Mouse (Mus musculus): ENCODE measurements at regions not wholly inside any gene's neighbourhood (a gene's known extent, or its start where the extent isn't known, plus 50 kb on each side); places are given as distances from the start of the nearest gene placed in this dataset.
"Not testable (repeated sequence)": the region's sequence is repeated elsewhere in the genome, so short reads cannot be mapped to it uniquely, and the experiment has no call there.

DNA sequence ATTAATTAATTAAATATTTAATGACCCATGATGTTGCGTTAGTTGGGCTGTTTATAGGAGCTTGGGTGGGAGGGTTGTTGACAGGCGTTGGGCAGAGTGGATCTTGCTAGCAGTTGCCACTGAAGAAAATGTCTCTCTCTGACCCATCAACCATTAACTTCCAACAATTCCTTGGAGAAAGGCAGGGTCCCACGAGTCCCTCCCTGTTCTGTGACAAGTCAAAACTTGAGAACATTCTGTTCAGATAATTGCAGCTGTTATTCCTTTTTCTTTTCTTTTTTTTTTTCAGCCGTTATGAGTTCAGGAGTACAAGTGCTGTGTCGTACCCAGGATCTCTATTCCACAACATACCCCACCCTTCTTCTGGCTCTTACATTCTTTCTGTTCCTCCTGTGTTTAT is 59.8 kb upstream of the Tnfrsf21 start:
- no peak overlapping the region for H3K4me2 ChIP-seq (replicated peaks)
- ATAC-seq (ENCODE audit: low FRiP score), result no peak
- no peak overlapping the region for H3K9ac ChIP-seq
- H3K4me1 ChIP-seq, result no peaks in the 10 kb centered on the region
- H3K4me3 ChIP-seq, result no peak overlapping the region
- no peak overlapping the region for H3K27ac ChIP-seq
- H3K36me3 ChIP-seq, result no peaks in the 10 kb centered on the region
- no peaks in the 10 kb centered on the region for H3K9me3 ChIP-seq (replicated peaks)
- WGBS, result 80% methylated on average over 5 of the region's 5 CpGs
- no peaks in the 10 kb centered on the region for H3K27me3 ChIP-seq

DNA sequence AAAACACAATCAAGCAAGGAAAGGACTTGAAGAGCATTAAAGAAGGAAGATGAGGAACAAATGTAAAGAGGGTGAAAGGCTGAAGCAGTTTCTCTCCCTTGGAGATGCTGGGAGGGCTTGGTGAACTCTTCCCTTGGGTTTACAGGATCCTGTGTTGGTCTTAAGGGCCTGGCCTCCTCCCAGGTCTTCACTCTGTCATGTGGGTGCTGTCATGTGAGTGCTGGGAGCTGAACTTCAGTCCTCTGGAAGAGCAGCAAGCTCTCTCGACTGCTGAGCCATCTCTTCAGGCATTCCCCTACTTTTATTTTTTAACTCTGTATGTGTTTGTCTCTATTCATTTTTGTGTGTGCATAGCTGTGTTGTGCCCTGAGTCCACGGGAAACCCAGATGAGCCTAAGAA is 61.6 kb upstream of the Tnfrsf21 start:
- Histone ChIP-seq H3K36me3 (no peaks in the 10 kb centered on the region), H3K4me1 (no peaks in the 10 kb centered on the region), H3K27ac (no peak overlapping the region), H3K9me3 (replicated peaks) (no peaks in the 10 kb centered on the region), H3K4me3 (no peak overlapping the region), H3K9ac (no peak overlapping the region), H3K27me3 (no peaks in the 10 kb centered on the region), H3K4me2 (replicated peaks) (no peak overlapping the region)
- ATAC-seq (ENCODE audit: low FRiP score), result no peak
- 71% methylated on average over 2 of the region's 2 CpGs for WGBS

DNA sequence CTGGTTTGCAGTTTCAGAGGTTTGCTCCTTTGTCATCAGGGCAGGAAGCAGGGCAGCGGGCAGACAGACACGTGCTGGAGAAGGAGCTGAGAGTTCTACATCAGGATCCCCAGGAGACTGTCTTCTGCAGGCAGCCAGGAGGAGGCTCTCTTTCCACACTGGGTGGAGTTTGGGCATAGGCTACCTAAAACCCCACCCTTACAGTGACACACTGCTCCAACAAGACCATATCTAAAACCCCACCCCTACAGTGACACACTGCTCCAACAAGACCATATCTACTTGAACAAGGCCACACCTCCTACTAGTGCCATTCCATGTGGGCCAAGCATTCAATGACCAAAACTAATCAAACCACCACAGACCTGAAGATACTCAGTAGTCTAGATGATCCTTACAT is 68.0 kb upstream of the Cd2ap start:
- 71% methylated on average over 2 of the region's 2 CpGs for WGBS
- H3K27ac ChIP-seq, result no peak overlapping the region
- no peak for ATAC-seq (ENCODE audit: low FRiP score)
- no peaks in the 10 kb centered on the region for H3K27me3 ChIP-seq
- H3K4me2 ChIP-seq (replicated peaks), result no peak overlapping the region
- H3K36me3 ChIP-seq, result no peaks in the 10 kb centered on the region
- H3K4me3 ChIP-seq, result no peak overlapping the region
- H3K9ac ChIP-seq, result no peak overlapping the region
- H3K4me1 ChIP-seq, result no peaks in the 10 kb centered on the region
- H3K9me3 ChIP-seq (replicated peaks), result no peaks in the 10 kb centered on the region

DNA sequence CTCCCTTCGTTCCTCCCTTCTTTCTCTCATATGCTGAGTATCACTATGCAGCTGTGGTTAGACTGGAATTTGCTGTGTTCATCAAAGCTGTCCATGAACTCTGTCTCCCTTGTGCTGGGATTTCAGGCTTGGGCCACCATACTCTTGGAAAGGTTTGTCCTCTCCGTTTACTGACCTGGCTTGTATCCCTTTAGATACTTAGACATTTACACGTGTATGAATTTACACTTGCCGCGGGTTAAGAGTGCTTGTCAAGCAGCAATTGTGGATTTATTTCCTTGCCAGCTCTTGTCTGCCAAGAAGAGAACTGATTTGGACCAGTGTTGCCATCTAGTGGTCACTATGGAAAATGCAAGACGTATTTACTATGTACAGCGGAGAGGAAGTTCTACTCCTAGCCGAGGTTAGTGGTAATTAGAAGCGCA is 66.8 kb upstream of the Cd2ap start:
- H3K9me3 ChIP-seq (replicated peaks), result no peaks in the 10 kb centered on the region
- H3K9ac ChIP-seq, result no peak overlapping the region
- H3K4me1 ChIP-seq, result no peaks in the 10 kb centered on the region
- no peak overlapping the region; the same call in 1 of the 2 replicates for H3K4me2 ChIP-seq (replicated peaks)
- H3K36me3 ChIP-seq, result no peaks in the 10 kb centered on the region
- H3K27ac ChIP-seq, result no peak overlapping the region
- no peaks in the 10 kb centered on the region for H3K27me3 ChIP-seq
- peak; percentile 64; the same call in 1 of the 2 replicates for ATAC-seq (ENCODE audit: low FRiP score)
- WGBS, result 13% methylated on average over 9 of the region's 9 CpGs
- no peak overlapping the region for H3K4me3 ChIP-seq

DNA sequence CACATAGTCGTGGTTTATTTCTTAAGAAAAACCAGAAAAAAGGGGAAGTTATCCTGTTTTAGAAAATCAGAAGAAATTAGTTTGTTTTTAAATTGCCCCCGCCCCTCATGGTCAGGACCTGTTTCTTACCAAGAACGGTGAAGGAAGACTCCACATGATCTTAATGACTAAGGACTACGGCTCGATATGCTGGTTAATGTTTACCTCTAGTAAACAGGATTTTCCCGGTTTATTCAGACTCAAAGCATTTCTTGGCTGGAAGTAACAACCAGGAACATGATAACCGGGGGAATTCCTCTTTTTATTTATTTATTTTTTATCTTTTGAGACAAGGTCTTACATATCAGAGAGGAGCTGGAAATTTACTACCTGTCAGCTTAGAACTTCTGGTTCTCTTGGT is 63.0 kb upstream of the Cd2ap start:
- Histone ChIP-seq H3K36me3 (no peaks in the 10 kb centered on the region), H3K4me3 (no peak overlapping the region), H3K4me2 (replicated peaks) (no peak overlapping the region), H3K27me3 (no peaks in the 10 kb centered on the region), H3K9me3 (replicated peaks) (no peaks in the 10 kb centered on the region), H3K27ac (no peak overlapping the region), H3K9ac (no peak overlapping the region), H3K4me1 (no peaks in the 10 kb centered on the region)
- 84% methylated on average over 7 of the region's 7 CpGs for WGBS
- no peak for ATAC-seq (ENCODE audit: low FRiP score)

DNA sequence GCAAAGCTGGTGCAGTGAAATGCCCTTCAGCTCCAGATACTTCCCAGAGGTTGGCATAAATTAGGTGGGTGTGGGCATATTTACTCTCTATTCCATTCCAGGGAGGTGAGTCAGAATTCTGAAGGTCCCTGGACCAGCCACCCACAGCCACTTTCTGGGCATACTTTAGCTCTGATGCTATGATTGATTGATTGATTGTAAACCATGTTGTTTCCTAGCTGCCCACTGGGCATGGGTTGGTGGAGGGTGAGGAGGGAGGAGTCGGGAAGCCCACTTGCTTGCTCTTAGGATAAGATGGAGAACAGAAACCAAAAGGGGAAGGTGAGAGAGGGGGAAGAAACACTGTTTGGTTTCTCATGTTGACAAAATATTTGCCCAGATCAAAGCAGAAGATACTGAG is 62.1 kb upstream of the Cd2ap start:
- 75% methylated on average over 1 of the region's 1 CpGs for WGBS
- no peaks in the 10 kb centered on the region for H3K36me3 ChIP-seq

DNA sequence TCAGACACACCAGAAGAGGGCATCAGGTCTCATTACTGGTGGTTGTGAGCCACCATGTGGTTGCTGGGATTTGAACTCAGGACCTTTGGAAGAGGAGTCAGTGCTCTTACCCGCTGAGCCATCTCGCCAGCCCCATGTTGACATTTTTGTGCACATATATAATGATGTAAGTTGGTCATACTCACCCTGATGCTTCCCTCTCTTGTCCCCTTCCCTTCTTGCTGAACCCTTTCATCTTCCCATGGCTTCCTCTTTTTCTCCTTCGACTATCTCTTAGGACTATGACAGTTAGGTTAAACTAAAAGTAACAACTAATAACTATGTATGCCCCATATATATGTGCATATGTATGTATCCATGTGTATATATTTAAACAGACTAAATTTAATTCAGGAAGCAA is 61.0 kb upstream of the Cd2ap start:
- not testable (repeated sequence) for H3K4me3 ChIP-seq; H3K9ac ChIP-seq; H3K27me3 ChIP-seq; H3K9me3 ChIP-seq (replicated peaks); H3K27ac ChIP-seq; H3K4me2 ChIP-seq (replicated peaks); ATAC-seq (ENCODE audit: low FRiP score); H3K4me1 ChIP-seq; H3K36me3 ChIP-seq
- 83% methylated on average over 3 of the region's 3 CpGs for WGBS

More for the DNA sequence above, 62.1 kb upstream of the Cd2ap start:
- H3K27ac ChIP-seq, result no peak overlapping the region
- ATAC-seq (ENCODE audit: low FRiP score), result no peak
- no peaks in the 10 kb centered on the region for H3K4me1 ChIP-seq
- no peak overlapping the region for H3K9ac ChIP-seq
- H3K4me2 ChIP-seq (replicated peaks), result no peak overlapping the region
- no peaks in the 10 kb centered on the region for H3K27me3 ChIP-seq
- H3K4me3 ChIP-seq, result no peak overlapping the region
- H3K9me3 ChIP-seq (replicated peaks), result no peaks in the 10 kb centered on the region

DNA sequence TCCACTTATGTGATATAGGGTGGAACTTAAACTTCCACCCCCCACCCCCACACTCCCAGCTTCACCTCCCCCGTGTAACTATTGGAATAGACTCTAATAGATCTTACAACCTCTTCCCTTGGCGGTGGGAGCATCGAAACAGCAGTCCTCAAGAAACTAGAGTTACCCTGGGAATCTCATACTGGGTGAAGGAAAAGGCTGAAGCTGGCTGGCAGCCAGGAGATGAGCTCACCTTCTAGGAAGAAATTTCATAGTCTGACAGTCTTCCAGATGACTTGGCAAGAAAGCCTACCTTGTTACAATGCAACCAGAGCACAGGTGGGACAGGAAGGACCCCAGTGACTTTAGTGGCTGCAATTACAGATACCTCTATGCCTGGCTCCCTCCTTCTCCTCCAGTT is 57.6 kb upstream of the Cd2ap start:
- no peak overlapping the region for H3K4me2 ChIP-seq (replicated peaks)
- ATAC-seq (ENCODE audit: low FRiP score), result no peak
- 80% methylated on average over 3 of the region's 3 CpGs for WGBS
- H3K27ac ChIP-seq, result no peak overlapping the region
- no peaks in the 10 kb centered on the region for H3K27me3 ChIP-seq
- no peak overlapping the region for H3K4me3 ChIP-seq
- no peaks in the 10 kb centered on the region for H3K9me3 ChIP-seq (replicated peaks)
- H3K9ac ChIP-seq, result no peak overlapping the region
- H3K36me3 ChIP-seq, result no peaks in the 10 kb centered on the region
- H3K4me1 ChIP-seq, result no peaks in the 10 kb centered on the region

DNA sequence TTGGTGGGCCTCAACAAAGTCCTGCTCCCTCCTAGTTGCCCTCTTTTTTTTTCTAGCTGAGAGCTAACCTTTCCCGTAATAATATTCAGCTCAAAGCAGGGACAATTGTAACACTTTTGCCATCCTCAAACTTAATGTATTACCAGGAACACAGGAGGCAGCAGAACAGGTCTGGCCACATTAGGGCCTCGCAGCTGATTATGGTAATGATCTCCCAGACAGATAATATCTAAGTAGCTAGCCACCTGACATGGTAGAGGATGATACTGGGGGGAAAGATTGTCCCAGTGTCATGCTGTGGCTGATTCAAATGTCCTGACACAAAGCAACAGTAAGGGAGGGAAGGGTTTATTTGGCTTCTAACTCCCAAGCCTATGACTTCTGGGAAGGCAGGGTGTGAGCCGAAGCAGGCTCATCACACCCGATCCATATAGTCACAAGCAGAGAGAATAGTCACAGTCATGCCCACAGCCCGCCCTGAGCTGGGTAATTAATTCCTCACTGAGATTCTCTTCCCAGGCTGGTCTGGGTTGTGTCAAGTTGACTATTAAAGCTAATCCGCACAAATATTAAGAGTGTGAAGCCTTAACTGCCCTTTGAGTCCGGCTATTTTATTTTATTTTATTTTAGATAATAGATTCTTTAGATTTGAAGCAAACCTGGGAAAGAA is 57.0 kb upstream of the Cd2ap start:
- Histone ChIP-seq H3K27ac (no peak overlapping the region), H3K4me2 (replicated peaks) (no peak overlapping the region), H3K4me1 (no peaks in the 10 kb centered on the region), H3K9me3 (replicated peaks) (no peaks in the 10 kb centered on the region), H3K4me3 (no peak overlapping the region), H3K9ac (no peak overlapping the region), H3K36me3 (no peaks in the 10 kb centered on the region), H3K27me3 (no peaks in the 10 kb centered on the region)
- no peak for ATAC-seq (ENCODE audit: low FRiP score)
- WGBS, result 80% methylated on average over 7 of the region's 7 CpGs

DNA sequence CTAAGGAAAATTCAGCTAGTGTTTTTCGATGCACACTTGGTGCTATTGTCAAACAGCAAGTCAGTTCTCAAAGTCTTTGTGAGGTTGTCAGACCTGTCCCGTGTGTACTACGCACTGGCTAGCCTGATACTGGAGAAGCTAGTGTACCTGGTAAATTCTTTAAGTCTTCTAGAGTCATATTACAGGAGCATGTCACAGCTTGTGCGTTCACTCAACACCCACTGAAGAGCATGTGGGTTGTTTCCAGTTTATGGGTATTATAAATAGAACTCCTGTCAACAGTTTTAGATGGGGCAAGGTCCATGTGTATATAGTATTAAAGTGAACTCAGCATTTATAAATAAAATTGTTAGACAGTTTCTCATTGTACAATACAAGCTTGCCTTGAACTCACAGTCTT is 50.9 kb upstream of the Cd2ap start:
- 85% methylated on average over 4 of the region's 4 CpGs for WGBS
- no peak overlapping the region for H3K4me3 ChIP-seq
- no peak overlapping the region for H3K4me2 ChIP-seq (replicated peaks)
- no peak overlapping the region for H3K9ac ChIP-seq
- H3K27me3 ChIP-seq, result no peaks in the 10 kb centered on the region
- H3K36me3 ChIP-seq, result no peaks in the 10 kb centered on the region
- H3K4me1 ChIP-seq, result no peaks in the 10 kb centered on the region
- no peaks in the 10 kb centered on the region for H3K9me3 ChIP-seq (replicated peaks)
- no peak for ATAC-seq (ENCODE audit: low FRiP score)
- H3K27ac ChIP-seq, result no peak overlapping the region
